Mouse (Mus musculus): ENCODE data around the gene Cel.

GRCm38 (mm10) chr2:28522166-28522565 lies 41.0 kb downstream of the Cel start:
- TF ChIP-seq EP300 (IDR thresholded peaks at IDR 0.05) (no peak), CTCF (IDR thresholded peaks at IDR 0.05) (no peak)
